ENCODE assay signal across 1 mouse cellular context in the genomic region with DNA sequence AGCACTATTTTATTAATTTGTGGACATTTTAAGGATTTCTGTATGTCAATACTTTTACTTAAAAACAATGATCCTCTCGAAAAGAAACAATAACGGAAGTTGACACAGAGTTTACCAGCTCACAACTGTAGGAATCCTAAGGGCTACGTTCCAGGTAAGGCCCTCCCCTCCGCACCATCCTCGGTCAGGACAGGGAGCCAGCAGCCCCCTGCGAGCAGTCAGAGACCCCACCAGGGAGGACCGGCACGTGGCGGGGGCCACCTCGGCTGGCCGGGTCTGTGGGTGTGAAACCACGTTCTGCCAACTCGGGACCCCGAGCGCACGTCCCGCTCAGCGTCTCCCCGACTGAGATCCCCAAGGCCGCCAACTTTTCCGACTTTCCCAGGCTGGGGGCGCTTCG.
TF ChIP-seq lines count a peak whose summit lies in the region.

No protein-coding gene starts in this region.

TF ChIP-seq in C2C12, 6 proteins besides CTCF, POLR2A, EP300 and RAD21 (continued from another document):
- no peak for TF ChIP-seq MAX (IDR thresholded peaks at IDR 0.05)
TF ChIP-seq in C2C12: peak in this region for 0.
